Mouse (Mus musculus): ENCODE data around the gene Rad51b.

Rad51b gene

DNA sequence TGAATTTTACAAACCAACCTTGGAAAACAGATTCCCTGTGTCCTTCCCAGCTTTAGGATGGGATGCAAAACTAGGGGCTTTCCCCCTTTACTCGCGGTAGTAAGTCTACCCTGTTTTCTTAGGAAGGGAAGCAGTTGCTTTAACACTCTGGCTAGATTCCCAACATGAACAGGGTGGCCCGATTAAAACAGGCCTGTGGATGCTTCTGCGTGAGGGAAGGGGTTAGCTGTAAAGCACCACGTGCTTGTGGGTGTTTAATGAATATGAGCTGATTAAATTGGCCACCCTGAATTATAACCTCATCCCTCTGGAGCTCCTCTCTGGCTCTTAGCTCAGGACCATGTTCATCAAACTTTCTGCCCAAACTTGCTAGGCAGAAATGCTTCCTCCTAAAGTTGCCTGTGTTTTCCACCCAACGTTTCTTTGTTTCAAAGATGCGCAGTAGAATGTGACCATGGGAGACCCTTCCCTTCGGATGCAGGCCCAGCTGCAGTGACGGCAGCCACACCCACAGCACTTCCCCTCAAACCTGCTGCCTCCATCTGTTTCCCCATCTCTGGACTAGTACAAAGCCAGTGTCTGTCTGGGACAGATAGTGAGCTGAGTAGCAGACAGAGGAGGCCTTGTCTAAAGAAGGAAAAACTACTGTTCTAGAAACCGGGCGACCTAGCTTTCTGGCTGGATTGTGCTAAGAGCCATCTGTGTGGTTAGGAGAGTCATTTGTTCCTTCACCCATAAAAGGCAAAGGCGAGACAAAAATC, 435.5 kb downstream of the Rad51b start:
- DNase-seq (ENCODE audit: low spot score): no peak

DNA sequence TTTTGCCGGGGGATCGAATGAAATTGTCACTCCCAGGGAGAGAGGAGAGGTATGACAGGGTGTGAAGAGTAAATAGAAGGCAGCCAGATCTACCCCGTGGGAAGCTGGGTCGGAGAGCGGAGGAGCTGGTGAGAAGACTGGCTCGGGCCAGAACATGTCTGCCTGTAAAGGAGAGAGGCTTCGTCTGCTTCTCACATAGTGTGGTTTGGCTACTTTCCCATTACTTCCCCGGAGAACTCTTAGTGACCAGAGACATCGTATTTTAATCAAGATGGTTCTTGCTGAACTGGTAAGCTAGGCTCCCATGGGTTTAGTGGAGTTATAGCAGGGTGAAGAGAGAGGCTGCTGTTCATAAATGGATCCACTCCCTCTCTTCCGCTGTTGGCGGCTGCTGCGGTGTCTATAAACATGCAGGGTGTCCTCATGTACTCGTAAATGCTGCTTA, 438.3 kb downstream of the Rad51b start:
- no peak for DNase-seq (ENCODE audit: low spot score)

DNA sequence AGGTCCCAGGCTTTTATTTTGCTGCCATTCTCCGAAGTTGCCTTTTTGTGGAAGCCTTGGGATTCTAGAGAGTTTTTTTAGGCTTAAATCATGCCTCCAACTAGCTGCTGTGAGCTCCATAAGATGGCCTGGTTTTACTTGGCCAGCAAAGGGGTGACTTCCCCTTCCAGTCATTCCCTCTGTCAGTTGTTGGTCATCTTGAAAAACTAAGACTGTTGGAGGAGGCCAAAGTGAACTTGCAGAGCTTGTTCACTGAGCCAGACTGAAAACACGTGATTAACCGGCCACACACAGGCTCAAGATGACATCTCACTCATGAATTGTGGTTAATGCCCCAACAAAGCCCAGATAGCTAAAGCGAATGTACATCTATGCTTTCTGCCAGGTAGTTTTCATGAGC, 438.8 kb downstream of the Rad51b start:
- no peak for DNase-seq (ENCODE audit: low spot score)

DNA sequence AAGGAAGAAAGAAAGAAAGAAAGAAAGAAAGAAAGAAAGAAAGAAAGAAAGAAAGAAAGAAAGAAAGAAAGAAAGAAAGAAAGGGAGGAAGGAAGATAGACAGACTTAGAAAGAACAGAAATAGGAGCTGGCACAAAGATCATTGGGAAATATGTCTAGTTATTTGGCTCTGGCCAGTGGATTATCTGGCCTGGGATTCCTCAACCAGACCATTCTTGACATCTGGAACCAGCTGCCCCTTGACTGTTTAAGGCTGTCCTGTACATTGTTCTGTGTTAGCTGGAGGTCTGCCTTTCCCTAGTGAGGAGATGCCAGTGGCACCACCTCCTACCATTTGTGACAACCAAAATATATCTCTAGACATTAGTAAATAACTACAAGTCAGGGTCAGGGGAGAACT, 441.6 kb downstream of the Rad51b start:
- no peak for DNase-seq (ENCODE audit: low spot score)

DNA sequence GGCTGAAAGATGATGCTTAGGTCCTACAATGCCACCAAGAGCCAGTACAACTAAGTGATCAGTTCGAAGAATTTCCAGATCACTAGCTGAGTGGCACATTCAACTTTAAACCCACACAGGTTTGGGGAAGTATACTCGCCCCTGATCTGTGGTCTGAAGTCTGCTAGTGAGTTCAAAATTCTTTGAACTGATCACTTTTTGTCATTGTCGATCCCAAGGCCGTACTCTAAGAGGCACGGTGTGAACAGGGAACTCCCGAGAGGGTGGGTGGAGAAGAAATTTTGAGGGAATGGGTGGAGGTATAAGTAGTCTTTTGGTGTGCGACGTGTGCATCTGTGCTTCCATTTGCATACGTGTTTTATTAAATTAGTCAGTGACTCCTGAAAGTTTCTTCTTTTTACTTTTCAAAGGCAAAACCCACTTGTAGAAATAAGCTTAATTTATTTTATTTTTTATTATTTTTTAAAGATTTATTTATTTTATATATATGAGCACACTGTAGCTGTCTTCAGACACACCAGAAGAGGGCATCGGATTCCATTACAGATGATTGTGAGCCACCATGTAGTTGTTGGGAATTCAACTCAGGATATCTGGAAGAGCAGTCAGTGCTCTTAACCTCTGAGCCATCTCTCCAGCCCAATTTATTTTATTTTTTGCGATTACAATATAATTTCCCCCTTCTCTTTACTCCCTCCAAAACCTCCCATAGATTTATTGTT, 443.0 kb downstream of the Rad51b start:
- DNase-seq (ENCODE audit: low spot score): no peak

DNA sequence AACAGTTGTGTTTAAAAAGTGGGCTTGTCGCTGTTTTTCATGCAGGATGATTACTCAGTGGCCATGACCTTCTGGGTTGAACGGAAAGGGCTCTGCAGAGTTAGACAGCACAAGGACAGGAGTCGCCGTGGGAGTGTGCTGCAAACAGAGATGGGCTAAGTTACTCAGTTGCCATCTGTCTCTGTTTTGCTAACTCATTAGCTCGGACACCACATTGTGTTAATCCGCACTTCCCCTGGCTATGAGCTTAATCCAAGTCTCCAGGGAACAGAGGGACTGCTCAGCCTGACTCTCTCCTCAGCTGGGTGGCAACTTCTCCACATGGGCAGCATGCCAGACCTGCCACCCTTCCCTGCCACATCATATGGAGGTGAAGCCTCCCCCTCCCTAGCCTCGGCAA, 445.1 kb downstream of the Rad51b start:
- DNase-seq (ENCODE audit: low spot score): no peak

DNA sequence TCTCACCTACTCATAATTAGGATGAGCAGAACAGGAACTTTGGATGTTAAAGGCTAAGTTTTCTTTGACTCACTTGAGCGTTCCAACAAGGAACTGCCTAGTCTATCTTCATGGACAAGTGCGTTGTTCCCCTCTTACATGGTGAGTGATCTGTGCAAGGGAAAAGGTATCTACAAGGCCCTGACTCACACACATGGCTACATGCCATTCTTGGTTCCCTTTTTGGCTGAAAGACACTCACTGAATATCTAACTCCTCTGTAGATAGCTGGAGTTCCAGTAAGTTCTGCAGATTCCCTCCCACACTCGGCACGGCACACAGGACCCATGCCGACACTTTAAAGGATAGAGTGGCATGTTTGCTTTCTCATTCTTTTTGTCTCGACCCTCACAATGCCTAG, 447.0 kb downstream of the Rad51b start:
- DNase-seq (ENCODE audit: low spot score): no peak

DNA sequence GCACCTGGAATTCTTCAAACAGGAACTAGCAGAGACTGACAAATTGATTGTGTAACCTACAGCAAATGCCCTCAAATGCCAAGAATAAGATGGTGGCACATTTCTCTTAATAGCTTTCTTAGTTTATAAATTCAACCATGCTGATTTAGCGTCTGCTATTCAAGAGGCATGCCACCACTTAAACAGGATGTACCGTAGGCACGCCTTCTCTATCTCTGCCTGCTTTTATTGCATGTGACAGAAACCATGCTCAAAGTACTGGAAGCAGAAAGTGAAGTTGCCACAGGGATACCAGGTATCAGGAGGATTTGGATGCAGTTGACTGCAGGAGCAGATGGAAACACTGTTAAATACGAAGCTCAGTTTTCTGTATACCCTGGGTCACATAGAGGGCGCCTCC, 448.1 kb downstream of the Rad51b start:
- DNase-seq (ENCODE audit: low spot score): no peak

DNA sequence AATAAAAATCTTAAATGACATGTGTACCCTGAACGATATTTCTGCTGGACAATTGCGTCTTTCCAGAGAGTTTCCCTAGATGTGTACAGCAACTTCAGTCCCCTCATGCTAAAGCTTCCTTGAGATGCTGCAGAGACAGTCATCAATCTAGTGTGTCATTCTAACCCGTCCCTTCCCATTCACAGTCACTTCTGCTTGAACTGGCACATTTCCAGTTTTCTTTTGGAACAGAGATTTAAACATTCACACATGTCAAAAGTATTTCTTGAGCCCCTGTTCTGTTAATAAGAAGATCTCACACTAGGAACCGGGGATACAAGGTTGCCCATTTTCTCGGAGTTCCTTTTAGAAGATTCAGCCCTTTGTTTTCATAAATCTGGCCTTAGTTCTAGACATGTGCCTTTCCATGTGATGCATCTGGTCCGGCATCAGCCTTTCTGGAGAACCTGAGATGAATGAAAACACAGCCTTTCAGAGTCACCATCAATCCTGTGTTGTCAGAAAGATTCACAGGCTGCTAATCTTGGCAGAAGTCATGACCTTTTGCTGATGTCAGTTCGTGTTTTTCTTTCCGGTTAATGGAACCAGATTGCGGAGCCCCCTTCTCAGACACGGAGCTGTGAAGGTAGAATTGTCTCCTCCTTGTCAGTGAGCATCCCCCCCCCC, 448.9 kb downstream of the Rad51b start:
- no peak for DNase-seq (ENCODE audit: low spot score)

DNA sequence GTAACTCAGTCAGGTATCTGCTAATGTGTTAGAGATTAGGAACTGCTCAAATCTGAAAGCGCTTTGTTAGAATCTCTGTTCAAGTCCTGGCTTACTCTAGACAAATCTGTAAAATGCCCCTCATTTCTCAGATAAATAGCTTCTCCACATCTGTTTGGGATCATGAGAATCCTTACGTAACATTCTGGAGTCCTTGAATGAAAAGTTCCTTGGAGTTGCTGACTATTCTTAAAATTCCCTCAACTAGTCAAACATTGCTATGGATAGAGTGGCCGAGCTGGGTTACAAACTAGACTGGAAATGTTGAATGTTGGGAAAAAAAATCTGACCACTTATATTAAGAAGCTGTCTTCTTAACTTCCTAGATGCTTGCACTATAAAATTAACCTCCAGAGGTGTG, 450.5 kb downstream of the Rad51b start:
- DNase-seq (ENCODE audit: low spot score): no peak

DNA sequence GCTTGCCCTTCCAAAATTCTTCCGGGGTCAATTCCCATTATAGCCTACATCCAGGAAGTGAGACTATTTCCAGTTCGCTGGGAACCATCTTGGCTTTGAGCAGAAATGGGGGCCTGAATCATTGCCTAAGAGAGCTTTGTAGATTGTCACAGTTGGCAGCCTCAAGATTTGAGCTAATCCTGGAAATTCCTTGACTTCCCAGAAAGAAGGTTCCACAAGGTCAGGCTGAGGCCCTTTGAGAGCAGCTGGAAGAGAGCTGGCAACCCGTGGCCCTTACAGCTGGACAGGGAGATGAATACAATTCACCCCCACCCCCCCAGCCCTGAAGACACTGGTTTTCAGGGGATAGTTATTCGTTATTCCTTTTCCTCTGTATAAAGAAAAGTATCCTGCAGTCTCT, 451.8 kb downstream of the Rad51b start:
- DNase-seq (ENCODE audit: low spot score): no peak

DNA sequence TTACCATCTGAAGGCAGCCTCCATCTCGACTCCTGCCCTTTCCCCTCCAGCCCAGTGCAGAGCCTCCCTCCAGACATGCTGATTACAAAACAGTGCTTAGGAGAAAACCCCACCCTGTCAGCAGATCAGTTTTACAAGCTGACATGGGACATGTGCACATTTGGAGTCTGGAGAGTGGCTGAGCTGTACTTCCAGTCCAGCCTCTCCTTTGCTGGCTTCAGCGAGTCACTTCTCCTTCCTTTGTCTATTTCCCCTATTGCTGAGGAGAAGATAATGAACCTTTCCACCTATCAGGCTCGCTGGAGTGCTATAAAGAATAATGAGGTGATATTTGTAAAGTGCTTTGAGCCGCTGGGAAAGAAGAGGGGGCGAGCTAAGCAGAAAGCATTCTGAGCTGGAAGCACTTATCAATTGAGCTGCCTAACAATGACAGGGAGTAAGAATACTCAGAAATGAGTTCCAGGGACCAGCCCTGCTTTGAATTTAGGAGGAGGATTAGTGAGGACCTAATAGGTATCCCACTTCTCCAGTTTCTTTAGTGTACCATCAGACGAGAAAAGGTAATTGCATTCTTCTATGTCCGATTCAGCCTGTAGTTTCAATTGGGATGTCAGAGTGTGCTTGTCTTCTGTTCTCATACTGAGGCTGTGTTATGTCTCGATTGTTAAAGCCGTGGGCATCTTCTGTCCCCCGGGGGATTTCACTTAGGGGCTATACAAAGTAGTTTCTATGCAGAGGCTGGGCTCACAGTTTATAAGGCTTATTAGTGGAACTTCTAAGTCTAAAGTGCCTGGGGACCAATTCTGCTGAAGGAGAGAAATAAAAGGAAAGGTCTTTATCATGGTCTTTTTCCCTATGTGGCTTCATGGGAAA, 453.4 kb downstream of the Rad51b start:
- DNase-seq (ENCODE audit: low spot score): no peak

DNA sequence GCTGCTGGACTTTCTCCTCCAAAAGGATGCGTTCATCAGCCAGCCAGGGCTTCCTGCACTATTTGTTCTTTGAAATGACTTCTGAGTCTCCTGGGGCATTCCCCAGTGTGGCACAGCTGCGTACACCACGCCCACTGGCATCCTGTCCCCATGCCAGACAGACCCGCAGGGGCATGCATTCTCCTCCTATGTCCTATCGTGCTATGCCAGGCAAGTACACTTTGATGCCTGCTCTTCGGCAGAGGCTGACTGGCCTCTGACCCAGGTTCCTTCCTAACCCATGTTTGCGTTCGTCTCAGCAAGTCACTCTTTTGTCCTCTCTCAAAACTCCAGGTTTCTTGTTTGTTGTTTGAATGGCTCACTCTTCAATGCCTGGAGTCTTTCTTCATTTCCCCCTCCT, 454.7 kb downstream of the Rad51b start:
- no peak for DNase-seq (ENCODE audit: low spot score)

DNA sequence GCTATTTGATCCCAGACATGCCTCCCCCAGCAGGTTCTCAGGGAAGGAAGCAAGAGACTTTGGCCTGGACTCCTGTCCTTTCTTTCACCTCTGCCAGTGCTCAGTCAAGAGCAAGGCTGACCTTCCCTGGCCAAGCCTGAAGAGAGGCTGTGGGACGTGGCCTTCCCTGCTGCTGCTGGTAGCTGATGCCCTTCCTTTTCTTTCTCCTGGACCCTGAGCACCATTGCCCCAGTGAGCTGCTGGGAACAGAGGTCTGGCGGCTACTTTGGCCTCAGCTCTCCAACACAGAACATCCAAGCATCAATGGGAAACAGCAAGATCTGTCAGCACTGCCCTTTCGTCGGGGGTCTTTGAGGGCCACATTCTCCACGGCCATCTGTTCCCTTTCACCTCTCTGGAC, 455.1 kb downstream of the Rad51b start:
- DNase-seq (ENCODE audit: low spot score): no peak

DNA sequence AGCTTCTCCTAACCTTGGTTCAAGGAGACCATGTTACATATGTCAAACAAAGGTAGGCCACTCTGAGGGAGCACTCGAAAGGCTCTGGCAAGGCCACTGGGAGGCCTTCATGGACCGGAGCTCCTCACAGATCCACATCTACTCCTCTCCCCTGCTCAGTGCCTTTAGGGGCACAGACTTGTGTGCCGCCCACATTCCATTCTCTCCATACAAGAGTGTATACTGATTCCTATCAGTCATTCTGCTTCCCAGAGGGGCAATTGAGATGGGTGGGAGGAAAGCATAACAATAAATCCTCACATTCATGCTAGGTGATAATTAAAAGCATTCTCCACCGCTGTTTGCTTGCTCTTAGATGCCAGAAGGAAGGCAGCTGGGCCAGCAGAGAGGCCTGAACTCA, 458.5 kb downstream of the Rad51b start:
- DNase-seq (ENCODE audit: low spot score): no peak

DNA sequence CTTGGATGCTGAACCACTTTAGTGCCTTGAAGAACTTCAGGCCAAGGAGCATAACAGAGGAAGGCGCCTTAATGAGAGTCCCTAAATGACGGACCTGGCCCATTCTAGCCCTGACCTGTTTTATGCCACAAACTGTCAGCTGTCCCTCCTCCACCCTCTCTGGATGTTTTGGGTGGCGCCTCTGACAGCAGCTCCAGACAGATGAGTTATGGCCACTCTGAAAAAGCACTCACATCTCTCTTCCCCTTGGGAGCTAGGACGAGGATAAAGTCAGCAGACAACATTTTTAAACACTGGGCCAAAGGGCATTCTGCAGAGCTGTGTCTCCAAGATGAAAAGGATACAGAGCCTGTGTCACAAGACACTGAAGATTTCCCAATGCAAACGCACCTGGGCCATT, 459.3 kb downstream of the Rad51b start:
- no peak for DNase-seq (ENCODE audit: low spot score)

DNA sequence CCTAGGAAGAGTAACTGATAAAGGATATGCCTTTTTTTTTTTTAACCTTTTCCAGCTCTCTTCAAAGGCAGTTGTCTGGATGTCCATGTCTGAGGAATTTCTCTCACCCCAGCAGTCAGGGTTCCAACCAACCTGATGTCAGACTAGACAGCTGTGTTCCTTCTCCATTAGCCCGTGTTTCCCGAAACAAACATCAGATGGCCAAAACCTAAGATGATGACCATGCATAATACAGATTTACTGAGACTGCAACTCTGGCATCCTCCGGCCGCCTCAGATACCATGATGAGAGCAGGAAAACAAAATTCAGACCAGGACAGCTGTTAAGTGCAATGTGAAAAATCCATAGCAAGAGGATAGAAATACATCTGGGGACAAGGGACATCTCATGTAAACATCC, 460.7 kb downstream of the Rad51b start:
- DNase-seq (ENCODE audit: low spot score): no peak

DNA sequence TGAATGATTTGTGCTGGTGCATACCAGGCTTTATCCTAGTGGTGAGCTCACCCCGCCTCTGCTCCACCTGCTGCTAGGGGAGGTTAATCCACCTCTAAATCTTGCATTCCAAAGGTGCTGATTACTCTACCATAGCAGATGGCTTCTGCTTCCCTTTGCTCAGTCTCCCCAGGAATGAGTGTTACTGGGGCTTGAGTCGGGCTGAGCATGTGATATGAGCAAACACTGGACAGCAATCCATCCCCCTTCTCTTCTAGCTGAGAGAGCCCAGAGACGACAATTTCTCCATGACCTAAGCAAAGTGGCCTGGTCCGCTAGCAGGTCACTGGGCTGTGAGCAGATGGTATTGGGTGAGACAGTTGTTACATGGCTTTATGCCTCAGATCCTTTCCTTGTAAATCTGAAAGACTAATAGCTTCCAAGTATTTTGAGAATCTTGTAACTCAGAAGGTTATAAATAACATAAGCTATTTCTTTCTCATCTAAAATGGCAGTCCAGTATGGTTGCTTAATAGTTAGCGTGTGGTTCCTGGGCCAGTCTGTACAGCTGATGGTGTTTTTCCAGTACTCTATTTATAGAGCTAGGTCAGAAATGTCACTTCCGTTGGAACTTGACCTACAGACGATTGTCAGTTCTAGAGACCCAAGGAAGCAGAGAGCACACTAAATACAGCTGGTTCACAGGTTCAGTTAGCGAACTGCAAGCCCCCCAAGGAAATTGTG, 462.3 kb downstream of the Rad51b start:
- DNase-seq (ENCODE audit: low spot score): no peak

DNA sequence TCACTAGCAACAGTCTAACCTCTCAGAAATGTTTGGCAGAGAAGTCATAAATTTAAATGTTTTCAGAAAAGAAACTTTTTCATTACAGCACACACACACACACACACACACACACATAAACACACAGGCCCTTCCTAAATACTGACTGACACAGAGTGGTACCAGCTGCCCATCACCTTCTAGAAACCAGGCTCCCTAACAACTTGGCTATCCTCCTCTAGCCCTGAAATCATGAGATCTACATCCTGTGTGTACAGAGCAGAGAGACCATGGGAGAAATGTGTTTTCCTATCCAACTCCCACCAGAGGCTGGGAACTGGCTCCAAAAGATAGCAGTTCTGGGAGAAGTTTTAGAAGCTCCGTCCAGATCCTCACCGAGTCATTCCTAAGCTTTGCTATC, 464.1 kb downstream of the Rad51b start:
- no peak for DNase-seq (ENCODE audit: low spot score)

DNA sequence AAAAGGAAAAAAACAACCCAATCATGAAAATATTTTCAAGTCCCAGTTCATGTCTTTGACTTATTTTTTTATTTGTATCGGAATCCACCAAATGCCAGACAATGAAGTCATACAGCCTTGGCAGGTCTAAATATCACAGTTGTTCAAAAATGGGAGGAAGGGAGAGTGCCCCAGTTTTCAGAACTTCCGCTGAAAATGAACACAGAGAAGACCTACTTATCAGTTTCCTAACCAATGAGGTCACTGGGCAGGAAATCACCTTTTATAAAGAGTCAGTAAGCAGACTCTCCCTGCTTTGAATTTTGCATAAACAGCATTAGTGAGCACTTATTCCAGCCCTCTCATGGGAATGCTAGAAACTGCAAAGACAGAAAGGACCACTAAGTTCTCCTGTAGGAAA, 465.0 kb downstream of the Rad51b start:
- DNase-seq (ENCODE audit: low spot score): no peak

DNA sequence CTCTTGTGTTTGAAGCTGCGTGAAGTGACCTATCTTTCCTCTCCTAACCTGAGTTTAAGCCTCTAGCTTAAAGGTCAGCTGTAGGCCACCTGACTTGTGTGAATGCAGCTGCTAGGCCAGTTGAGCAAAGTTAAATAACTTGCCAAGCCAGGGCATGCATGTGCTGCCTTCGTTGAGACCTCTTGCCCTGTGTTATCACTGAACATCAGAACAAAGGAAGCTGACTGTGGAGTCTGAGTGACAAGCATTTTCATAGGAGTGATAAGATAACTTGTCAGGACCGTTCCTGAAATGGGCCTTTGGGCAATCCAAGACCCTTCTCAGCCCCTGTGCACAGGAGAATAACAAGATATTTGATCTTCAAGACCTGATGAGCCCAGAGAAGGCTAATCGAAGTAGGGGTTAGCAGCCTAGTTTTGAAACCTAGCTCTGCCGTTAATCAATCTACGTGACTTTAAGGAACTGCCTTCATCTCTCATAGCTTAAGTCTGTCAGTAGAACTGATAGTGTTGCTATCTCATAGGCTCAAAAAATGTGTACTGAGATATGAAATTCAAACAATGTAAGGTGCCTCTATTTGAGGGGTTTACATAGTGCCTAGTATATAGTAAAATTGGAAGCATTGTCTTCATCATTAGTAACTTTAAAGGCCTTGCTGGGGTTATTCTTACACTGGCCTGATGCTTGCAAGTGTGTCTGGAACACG, 465.6 kb downstream of the Rad51b start:
- DNase-seq (ENCODE audit: low spot score): no peak
